Mouse (Mus musculus) hindbrain, embryonic 16.5 days (tissue): ENCODE data around the gene Pax8. TPM values are rescaled to one million over a fixed set of nuclear protein-coding genes. Genes with fewer than 3 reads are reported as not detected.

ENCODE experiments used
- ATAC-seq: fragments of 200-750 bp; cut with Nextera tagmentation; 2 replicates; pipeline ENCODE4 v1.8.0; 2017; ENCODE audit warnings: moderate TSS enrichment, moderate library complexity
- H3K27ac ChIP-seq: fragments of 300-500 bp; sonication (generic); 2 replicates; pipeline ENCODE4 v1.5.1; 2014; ENCODE audit warnings: low read depth, mild to moderate bottlenecking, control low read depth, low read length, moderate library complexity
- H3K27me3 ChIP-seq: fragments of 300-500 bp; sonication (generic); replicated peaks from 2 replicates; pipeline ENCODE4 v1.6.1; 2014; ENCODE audit warnings: low read length; ENCODE audit not compliant: control insufficient read depth, insufficient read depth
- H3K36me3 ChIP-seq: fragments of 300-500 bp; sonication (generic); 2 replicates; pipeline ENCODE4 v1.6.1; 2014; ENCODE audit warnings: mild to moderate bottlenecking, low read length, moderate library complexity, mixed read lengths; ENCODE audit not compliant: control insufficient read depth, insufficient read depth
- H3K4me1 ChIP-seq: fragments of 300-500 bp; sonication (generic); 2 replicates; pipeline ENCODE4 v1.6.1; 2014; ENCODE audit warnings: low read depth, low read length; ENCODE audit not compliant: control insufficient read depth, insufficient read depth
- H3K4me2 ChIP-seq: fragments of 300-500 bp; sonication (generic); 2 replicates; pipeline ENCODE4 v1.6.1; 2014; ENCODE audit warnings: mild to moderate bottlenecking, low read length, control low read depth, moderate library complexity
- H3K4me3 ChIP-seq: fragments of 300-500 bp; sonication (generic); 2 replicates; pipeline ENCODE4 v1.5.1; 2014; ENCODE audit warnings: mild to moderate bottlenecking, low read length, control low read depth, moderate library complexity
- H3K9ac ChIP-seq: fragments of 300-500 bp; sonication (generic); 2 replicates; pipeline ENCODE4 v1.6.1; 2014; ENCODE audit warnings: low read depth, mild to moderate bottlenecking, control low read depth, low read length, moderate library complexity
- H3K9me3 ChIP-seq: fragments of 300-500 bp; sonication (generic); 2 replicates; pipeline ENCODE4 v1.6.1; 2014; ENCODE audit warnings: mild to moderate bottlenecking, low read length, moderate library complexity; ENCODE audit not compliant: control insufficient read depth
- WGBS: fragments of 180-500 bp; shearing (Covaris S2); extraction: QIAGEN DNeasy Blood & Tissue Kit; methylation state at CpG from one replicate; pipeline ENCODE4 v1.1.7; 2014; 5-methylcytosine and 5-hydroxymethylcytosine counted together
- polyA plus RNA-seq: library from polyadenylated mRNA; unstranded; fragments of >200 nt; fragmentation: Nextera tagmentation; extraction: Ambion mirVana; gene quantifications from 2 replicates; pipeline ENCODE4 v1.2.1, GENCODE M21; 2015

Pax8 gene
- polyA plus RNA-seq, 1 experiment from 2014 or later, result 24.0 TPM

DNA sequence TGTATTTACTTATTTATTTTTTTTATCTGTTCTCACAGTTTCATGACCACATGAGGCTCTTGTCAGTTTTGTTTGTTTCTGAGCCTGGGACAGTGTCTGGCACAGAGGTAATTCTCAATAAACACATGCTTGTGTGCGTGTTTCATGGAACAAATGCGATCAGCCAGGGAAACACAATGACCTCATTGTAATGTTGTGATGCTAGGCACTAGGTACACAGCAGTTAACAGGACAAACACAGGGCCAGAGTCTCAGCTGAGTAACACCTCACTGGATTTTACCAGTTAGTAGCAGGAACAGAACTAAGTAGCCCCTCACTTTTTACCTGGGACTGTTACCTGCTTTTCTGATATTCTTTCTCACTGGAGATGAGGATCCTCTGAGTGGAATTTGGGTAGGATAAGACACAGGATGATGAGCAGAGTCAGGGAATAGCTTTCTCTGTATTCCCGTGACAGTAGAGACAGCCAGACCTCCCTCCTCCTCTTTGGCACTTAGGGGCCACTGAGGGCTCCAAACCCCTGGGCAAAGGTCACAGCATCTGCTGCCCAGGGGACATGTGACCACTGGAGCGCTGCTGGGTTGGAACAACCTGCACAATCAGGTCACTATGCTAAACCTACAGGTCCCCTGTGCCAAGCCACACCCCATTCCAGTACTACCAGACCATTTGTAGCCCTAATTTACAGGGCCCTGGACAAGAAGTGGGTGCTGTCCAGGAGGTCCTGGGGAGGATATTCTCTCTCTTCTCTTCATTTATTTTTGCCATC is 11.8 kb upstream of the Pax8 start:
- no peak for ATAC-seq
- Histone ChIP-seq H3K4me3 (no peak overlapping the region), H3K27me3 (no peaks in the 10 kb centered on the region), H3K4me2 (no peak overlapping the region), H3K27ac (no peak overlapping the region), H3K36me3 (no peaks in the 10 kb centered on the region), H3K9me3 (no peaks in the 10 kb centered on the region), H3K4me1 (no peaks in the 10 kb centered on the region), H3K9ac (no peak overlapping the region)
- 76% methylated on average over 4 of the region's 4 CpGs for WGBS

- WGBS, result 88% methylated on average over 4 of the region's 4 CpGs
- H3K4me2 ChIP-seq, result no peak overlapping the region
Observed at GRCm38 (mm10) chr2:24485398-24485797, 10.0 kb upstream of the Pax8 start.

GRCm38 (mm10) chr2:24479906-24480305 is 4.5 kb upstream of the Pax8 start:
- no peak overlapping the region for H3K27ac ChIP-seq
- WGBS, result 47% methylated on average over 2 of the region's 2 CpGs
- peaks cover 14% of the 10 kb centered on the region for H3K27me3 ChIP-seq
- ATAC-seq, result peak; percentile 48; the same call in 1 of the 2 replicates
- no peak overlapping the region for H3K9ac ChIP-seq
- no peaks in the 10 kb centered on the region for H3K4me1 ChIP-seq
- H3K4me2 ChIP-seq, result no peak overlapping the region
- H3K36me3 ChIP-seq, result no peaks in the 10 kb centered on the region
- no peak overlapping the region for H3K4me3 ChIP-seq
- H3K9me3 ChIP-seq, result no peaks in the 10 kb centered on the region

More at GRCm38 (mm10) chr2:24485398-24485797, 10.0 kb upstream of the Pax8 start:
- no peaks in the 10 kb centered on the region for H3K4me1 ChIP-seq
- no peak overlapping the region for H3K4me3 ChIP-seq
- no peak for ATAC-seq
- no peaks in the 10 kb centered on the region for H3K36me3 ChIP-seq
- H3K9me3 ChIP-seq, result no peaks in the 10 kb centered on the region
- H3K9ac ChIP-seq, result no peak overlapping the region
- H3K27ac ChIP-seq, result no peak overlapping the region
- H3K27me3 ChIP-seq, result no peaks in the 10 kb centered on the region

DNA sequence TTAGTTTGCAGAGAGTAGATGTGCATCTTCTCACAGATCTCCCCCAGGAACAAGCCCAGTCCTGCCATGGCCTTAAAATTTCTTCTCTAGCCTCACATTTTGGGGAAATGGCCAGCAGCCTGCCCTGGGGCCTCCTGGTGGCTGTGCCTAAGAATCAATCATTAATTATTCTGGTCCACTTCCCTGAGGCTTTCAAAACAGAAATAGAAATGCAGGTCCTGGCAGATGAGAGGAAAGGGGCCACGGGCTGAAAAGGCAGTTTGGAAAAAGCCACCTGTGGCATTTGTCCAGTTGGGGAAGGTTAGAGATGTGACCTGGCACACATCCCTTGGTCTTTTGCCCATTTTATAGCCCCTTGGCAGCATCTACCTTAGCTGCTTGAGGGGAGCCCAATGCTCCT is 3.8 kb upstream of the Pax8 start:
- H3K36me3 ChIP-seq, result no peaks in the 10 kb centered on the region
- H3K4me1 ChIP-seq, result peaks cover 3% of the 10 kb centered on the region
- H3K9me3 ChIP-seq, result no peaks in the 10 kb centered on the region
- H3K9ac ChIP-seq, result no peak overlapping the region
- H3K27me3 ChIP-seq, result peaks cover 20% of the 10 kb centered on the region
- peak; percentile 25; the same call in 1 of the 2 replicates for ATAC-seq
- WGBS, result 10% methylated on average over 1 of the region's 1 CpGs
- H3K4me3 ChIP-seq, result no peak overlapping the region
- no peak overlapping the region for H3K4me2 ChIP-seq
- no peak overlapping the region for H3K27ac ChIP-seq

DNA sequence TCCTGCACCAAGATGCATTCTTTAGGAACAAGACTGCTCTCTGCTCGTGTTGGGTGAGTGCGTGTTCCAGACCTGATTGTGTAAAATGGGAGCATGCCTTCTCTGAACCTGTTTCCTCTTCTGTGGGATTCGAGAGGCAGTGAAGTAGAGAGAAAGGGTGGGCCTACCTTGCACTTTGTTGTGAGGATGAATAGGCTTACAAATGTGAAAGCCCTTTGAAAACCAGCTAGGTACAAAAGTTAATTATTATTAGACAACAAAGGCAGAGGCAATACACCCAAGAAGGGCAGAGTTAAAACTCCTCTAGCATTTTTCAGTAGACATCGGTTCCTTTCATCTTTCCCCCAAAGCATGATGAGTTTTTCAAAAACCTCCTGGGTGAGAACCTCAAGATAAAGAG is 3.2 kb upstream of the Pax8 start:
- Histone ChIP-seq H3K36me3 (no peaks in the 10 kb centered on the region), H3K4me1 (peaks cover 8% of the 10 kb centered on the region), H3K9me3 (no peaks in the 10 kb centered on the region), H3K4me3 (no peak overlapping the region), H3K4me2 (no peak overlapping the region), H3K27me3 (peaks cover 22% of the 10 kb centered on the region), H3K27ac (no peak overlapping the region), H3K9ac (no peak overlapping the region)
- ATAC-seq, result no peak
- WGBS, result 40% methylated on average over 4 of the region's 4 CpGs

GRCm38 (mm10) chr2:24474514-24475378 is 653 bp downstream of the Pax8 start:
- no peaks in the 10 kb centered on the region for H3K36me3 ChIP-seq
- ATAC-seq, result peak; percentile 27
- H3K27ac ChIP-seq, result peak overlapping the region; percentile 63
- 17% methylated on average over 29 of the region's 29 CpGs for WGBS
- peak overlapping the region; percentile 67 for H3K4me2 ChIP-seq
- H3K27me3 ChIP-seq, result peaks cover 27% of the 10 kb centered on the region
- peak overlapping the region; percentile 45 for H3K4me3 ChIP-seq
- H3K4me1 ChIP-seq, result peaks cover 9% of the 10 kb centered on the region
- H3K9ac ChIP-seq, result peak overlapping the region; percentile 65
- H3K9me3 ChIP-seq, result no peaks in the 10 kb centered on the region

GRCm38 (mm10) chr2:24473641-24474511 is 1.5 kb downstream of the Pax8 start:
- H3K4me2 ChIP-seq, result peak overlapping the region; percentile 67
- peak overlapping the region; percentile 65 for H3K9ac ChIP-seq
- H3K27me3 ChIP-seq, result peaks cover 29% of the 10 kb centered on the region
- H3K4me1 ChIP-seq, result peaks cover 9% of the 10 kb centered on the region
- H3K9me3 ChIP-seq, result no peaks in the 10 kb centered on the region
- WGBS, result under 1% methylated on average over 56 of the region's 56 CpGs
- H3K4me3 ChIP-seq, result peak overlapping the region; percentile 45
- ATAC-seq, result peak; percentile 65
- H3K36me3 ChIP-seq, result no peaks in the 10 kb centered on the region
- H3K27ac ChIP-seq, result peak overlapping the region; percentile 59

GRCm38 (mm10) chr2:24472677-24473076 is 2.7 kb downstream of the Pax8 start:
- no peak overlapping the region for H3K27ac ChIP-seq
- no peak for ATAC-seq
- peaks cover 29% of the 10 kb centered on the region for H3K27me3 ChIP-seq
- peak overlapping the region; percentile 45 for H3K4me3 ChIP-seq
- no peak overlapping the region for H3K9ac ChIP-seq
- peak overlapping the region; percentile 15; the same call in 1 of the 2 replicates for H3K4me2 ChIP-seq
- H3K36me3 ChIP-seq, result no peaks in the 10 kb centered on the region
- H3K9me3 ChIP-seq, result no peaks in the 10 kb centered on the region
- WGBS, result 8% methylated on average over 11 of the region's 11 CpGs
- peaks cover 9% of the 10 kb centered on the region for H3K4me1 ChIP-seq
